Mouse (Mus musculus) liver, embryonic 14.5 days (tissue): ENCODE data around the gene Stac2.

Experiments used
- CTCF ChIP-seq: IDR thresholded peaks from 2 replicates; pipeline ENCODE4 v1.5.1; 2016; ENCODE audit warnings: antibody characterized with exemption, low read depth, control low read depth
- EP300 ChIP-seq: IDR thresholded peaks from 2 replicates; pipeline ENCODE4 v1.6.1; 2016; ENCODE audit warnings: antibody characterized with exemption, low read depth

DNA sequence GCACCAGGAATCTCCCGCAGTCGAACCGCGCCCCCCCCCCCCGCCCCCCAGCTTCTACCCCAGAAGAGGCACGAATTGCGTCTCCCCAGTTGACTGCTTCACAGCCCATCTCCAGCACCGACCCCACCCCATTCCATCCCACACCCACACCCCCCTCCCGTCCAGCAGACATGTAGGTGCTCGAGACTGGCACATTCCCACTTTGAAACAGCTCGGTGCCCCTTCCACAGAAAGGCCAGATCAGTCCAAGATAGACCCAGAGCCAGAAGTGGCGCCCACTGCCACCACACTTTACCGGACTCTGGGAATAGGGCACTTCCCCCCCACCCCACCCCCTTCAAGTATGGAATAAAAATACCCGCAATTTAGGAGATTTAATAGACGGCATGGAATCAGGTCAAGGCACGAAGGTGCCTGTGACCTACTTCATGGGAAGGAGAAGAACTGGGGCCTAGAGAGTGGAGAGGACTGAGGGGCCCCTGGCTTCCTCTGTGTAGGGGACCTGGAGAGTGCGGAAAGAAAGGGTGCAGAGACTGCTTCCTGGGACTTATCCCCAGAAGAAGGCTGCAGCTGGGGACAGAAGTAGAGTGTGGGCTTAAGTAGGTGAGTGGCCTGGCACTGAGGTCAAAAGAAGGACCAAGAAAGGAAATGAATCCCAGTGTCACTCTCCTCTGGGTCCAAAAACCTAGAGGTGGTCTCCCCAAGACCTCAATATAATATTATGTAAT, 66.4 kb downstream of the Stac2 start:
- TF ChIP-seq CTCF = no peak
- TF ChIP-seq EP300 = no peak
